Mouse (Mus musculus) neural tube, postnatal 0 days (tissue): Measurements from ENCODE around the gene Gm20873. TPM values are rescaled to one million over a fixed set of nuclear protein-coding genes. Genes with fewer than 3 reads are reported as not detected.

Experiments
- polyA plus RNA-seq: library from polyadenylated mRNA; unstranded; fragments of >200 nt; fragmentation: Nextera tagmentation; extraction: Ambion mirVana; gene quantifications from 2 replicates; pipeline ENCODE4 v1.2.1, GENCODE M21; 2015

Gm20873 gene
- polyA plus RNA-seq: not detected in 2 replicates

DNA sequence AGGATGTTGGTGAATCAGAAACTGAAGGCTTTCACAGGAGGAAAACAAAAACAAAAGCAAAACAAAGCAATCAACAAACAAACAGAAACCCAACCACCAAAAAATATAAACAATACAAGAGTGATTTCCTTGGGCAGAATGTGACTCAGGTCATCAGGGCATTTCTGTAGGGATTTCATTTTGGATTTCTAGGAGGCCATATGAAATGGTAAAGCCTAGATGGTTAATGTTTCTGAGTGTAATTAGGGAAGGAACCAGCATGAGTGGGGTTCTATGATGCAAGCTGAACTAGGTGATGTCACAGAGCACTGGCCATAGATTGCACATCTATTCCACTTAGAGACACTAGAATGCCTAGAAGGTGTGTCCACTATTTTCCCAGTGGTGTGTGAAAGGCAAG is at the start of gene Gm20873:
Gene Gm20873 (plus strand): TSS at position 301 of the 400 bp plus-strand sequence.

DNA sequence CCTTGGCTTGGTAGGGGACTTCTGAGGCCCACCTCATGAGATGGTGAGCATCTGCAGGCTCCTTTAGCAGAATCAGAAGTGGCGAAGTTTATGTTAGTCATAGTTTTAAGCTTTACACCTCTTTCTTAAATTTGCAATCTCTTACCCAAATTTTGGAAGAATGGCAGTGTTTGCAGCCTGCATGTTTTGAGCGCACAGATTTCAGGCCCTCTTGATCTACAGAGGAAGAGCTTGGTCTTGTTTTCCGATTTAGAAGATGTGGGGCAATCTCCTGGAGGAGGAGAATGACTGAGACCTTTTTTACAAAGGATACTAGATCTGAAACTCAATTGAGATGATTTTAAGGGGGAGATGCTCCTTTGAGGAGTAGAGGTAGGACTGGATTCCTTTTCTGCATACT is 29.0 kb upstream of the Gm20873 start, which contains the start of gene Gm21746:
Gene Gm21746 (minus strand): TSS at position 101 of the 400 bp plus-strand sequence.

Other genes starting within 250 kb of the Gm20873 start
- gene Gm21746, start 29.1 kb upstream of the Gm20873 start, polyA plus RNA-seq: not detected in 2 replicates